Mouse (Mus musculus) thymus, adult 2 months (tissue): ENCODE data around the gene Ralgapa1.

Source experiments
- CTCF ChIP-seq: fragments of 200-500 bp; IDR thresholded peaks from 2 replicates; pipeline ENCODE4 v1.5.1; 2012; ENCODE audit warnings: mild to moderate bottlenecking, control low read depth, low read length, moderate library complexity, borderline replicate concordance; ENCODE audit not compliant: control insufficient read depth, poor library complexity, insufficient read depth; ENCODE audit errors: extremely low read depth
- POLR2A ChIP-seq: fragments of 200-500 bp; IDR thresholded peaks from 2 replicates; pipeline ENCODE4 v1.6.1; 2012; ENCODE audit warnings: mild to moderate bottlenecking, low read length, control low read depth, moderate library complexity; ENCODE audit not compliant: control insufficient read depth, poor library complexity, insufficient read depth; ENCODE audit errors: extremely low read depth

DNA sequence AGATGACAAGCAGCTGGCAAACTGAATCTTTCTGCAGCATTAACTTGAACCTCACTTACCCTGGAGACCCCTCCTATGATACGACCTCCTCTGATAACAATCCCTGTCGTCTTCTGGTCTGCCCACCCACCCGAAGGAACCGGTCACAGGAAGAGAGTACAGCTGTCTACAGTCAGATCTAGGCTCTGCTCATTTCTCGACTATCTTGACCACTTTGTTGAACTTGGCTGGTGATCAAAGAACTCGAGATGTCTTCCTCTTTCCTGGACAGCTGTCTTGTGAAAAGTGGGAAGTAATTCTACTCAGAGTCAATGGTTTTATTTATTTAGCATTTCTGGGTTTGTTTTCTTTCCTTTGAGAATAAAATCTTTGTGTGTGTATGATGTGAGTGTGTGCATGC is 251.3 kb downstream of the Ralgapa1 start:
- no peak for TF ChIP-seq CTCF
- no peak for TF ChIP-seq POLR2A
